Mouse (Mus musculus) bone marrow, adult 2 months (tissue): ENCODE measurements around the gene Ugcg.

ENCODE experiments used
- CTCF ChIP-seq: fragments of 200-500 bp; IDR thresholded peaks from 2 replicates; pipeline ENCODE4 v1.5.1; 2011; ENCODE audit warnings: low read length, control low read depth; ENCODE audit not compliant: control insufficient read depth, insufficient read depth
- POLR2A ChIP-seq: fragments of 200-500 bp; IDR thresholded peaks from 2 replicates; pipeline ENCODE4 v1.6.1; 2011; ENCODE audit warnings: low read depth, mild to moderate bottlenecking, control low read depth, low read length, borderline replicate concordance; ENCODE audit not compliant: control insufficient read depth

- TF ChIP-seq CTCF (no peak), POLR2A (no peak)
Observed at GRCm38 (mm10) chr4:59172616-59173015, 16.4 kb upstream of the Ugcg start.
